Comparison of ENCODE assay signal across 11 mouse cellular contexts in the genomic region with DNA sequence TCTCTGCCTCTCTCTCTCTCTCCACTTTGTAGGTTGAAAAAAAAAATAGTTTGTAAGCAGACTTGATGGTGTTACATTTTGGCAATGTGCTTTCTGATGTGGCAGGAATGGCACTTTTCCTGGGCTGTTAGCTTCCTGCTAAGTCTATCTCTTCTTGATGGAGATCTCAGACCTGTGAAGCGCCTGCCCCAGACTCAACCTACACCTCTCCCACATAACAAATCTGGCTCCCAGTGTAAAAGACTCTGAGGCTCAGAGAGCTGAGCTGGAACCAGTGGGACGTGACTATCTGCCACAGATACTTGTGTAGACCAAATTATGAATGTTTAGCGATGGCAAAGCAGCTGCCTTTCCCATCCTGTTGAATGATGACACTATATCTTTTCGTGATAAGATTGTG.
"Had no signal": no experiment of that assay in that cellular context is flagged by ENCODE, and none has a peak within 500 bp of the region (broad histone marks: within the 10 kb centered on the region; RNA-seq: fewer than 3 reads in every experiment).

No protein-coding gene starts in this region.

- DNase-seq: kidney, adult 2 months; kidney, postnatal 25 days; layer of hippocampus, adult 9-11 months; liver, embryonic 13.5 days; lung, adult 2 months; lung, postnatal 14 days; lung, postnatal 4 days; midbrain, embryonic 14.5 days; thymus, adult 2 months; thymus, postnatal 14 days; thymus, postnatal 4 days had no signal
